Mouse (Mus musculus) lung, postnatal 0 days (tissue): ENCODE measurements around the gene Cdc37l1. TPM values are rescaled to one million over a fixed set of nuclear protein-coding genes. Genes with fewer than 3 reads are reported as not detected.

Source experiments
- ATAC-seq: fragments of 200-750 bp; cut with Nextera tagmentation; 2 replicates; pipeline ENCODE4 v1.8.0; 2017; ENCODE audit warnings: moderate library complexity
- DNase-seq: peaks from one replicate; pipeline ENCODE4 v3.0.0-alpha.2; 2016; ENCODE audit warnings: low spot score
- H3K27ac ChIP-seq: fragments of 300-500 bp; sonication (generic); 2 replicates; pipeline ENCODE4 v1.5.1; 2014; ENCODE audit warnings: antibody characterized with exemption, mild to moderate bottlenecking, low read length, mixed read lengths
- H3K27me3 ChIP-seq: fragments of 300-500 bp; sonication (generic); replicated peaks from 2 replicates; pipeline ENCODE4 v1.6.1; 2014; ENCODE audit warnings: low read length, mixed read lengths; ENCODE audit not compliant: insufficient read depth
- H3K36me3 ChIP-seq: fragments of 300-500 bp; sonication (generic); 2 replicates; pipeline ENCODE4 v1.6.1; 2014; ENCODE audit warnings: low read length, mixed read lengths; ENCODE audit not compliant: insufficient read depth
- H3K4me1 ChIP-seq: fragments of 300-500 bp; sonication (generic); 2 replicates; pipeline ENCODE4 v1.6.1; 2014; ENCODE audit warnings: antibody characterized with exemption, low read depth, low read length, mixed read lengths; ENCODE audit not compliant: insufficient read depth
- H3K4me2 ChIP-seq: fragments of 300-500 bp; sonication (generic); replicated peaks from 2 replicates; pipeline ENCODE4 v1.6.1; 2014; ENCODE audit warnings: low read depth, mild to moderate bottlenecking, low read length, moderate library complexity, mixed read lengths
- H3K4me3 ChIP-seq: fragments of 300-500 bp; sonication (generic); 2 replicates; pipeline ENCODE4 v1.5.1; 2014; ENCODE audit warnings: low read depth, low read length
- H3K9ac ChIP-seq: fragments of 300-500 bp; sonication (generic); replicated peaks from 2 replicates; pipeline ENCODE4 v1.6.1; 2014; ENCODE audit warnings: low read depth, mild to moderate bottlenecking
- H3K9me3 ChIP-seq: fragments of 300-500 bp; sonication (generic); 2 replicates; pipeline ENCODE4 v1.6.1; 2016; ENCODE audit warnings: low read length, mixed read lengths
- CTCF ChIP-seq: IDR thresholded peaks from 2 replicates; pipeline ENCODE4 v1.5.1; 2016; ENCODE audit warnings: antibody characterized with exemption, mild to moderate bottlenecking
- EP300 ChIP-seq: IDR thresholded peaks from 2 replicates; pipeline ENCODE4 v1.6.1; 2016; ENCODE audit warnings: antibody characterized with exemption, mild to moderate bottlenecking, control low read depth
- WGBS: fragments of 180-500 bp; shearing (Covaris S2); extraction: QIAGEN DNeasy Blood & Tissue Kit; methylation state at CpG from one replicate; pipeline ENCODE4 v1.1.7; 2014; 5-methylcytosine and 5-hydroxymethylcytosine counted together
- polyA plus RNA-seq: library from polyadenylated mRNA; unstranded; fragments of >200 nt; fragmentation: Nextera tagmentation; extraction: Ambion mirVana; gene quantifications from 2 replicates; pipeline ENCODE4 v1.2.1, GENCODE M21; 2015

Gene Cdc37l1
- polyA plus RNA-seq, 1 experiment from 2014 or later, result 21.2 TPM

- DNase-seq, result peak; percentile 31
- peaks cover 13% of the 10 kb centered on the region; the same call in 1 of the 2 replicates for H3K4me1 ChIP-seq
- H3K27me3 ChIP-seq, result no peaks in the 10 kb centered on the region
These were observed 26.7 kb upstream of the Cdc37l1 start for GRCm38 (mm10) chr19:28963513-28963841.

GRCm38 (mm10) chr19:28963842-28964551 is 26.2 kb upstream of the Cdc37l1 start, which contains the start of gene Plpp6:
Plpp6 (plus strand) TSS chr19:28963953.
- peak within 1 kb of the TSS; percentile 90 for H3K4me2 ChIP-seq
- DNase-seq (peak; percentile 93), ATAC-seq (peak; percentile 93)
- TF ChIP-seq CTCF, result peak; percentile 76
- no peak for TF ChIP-seq EP300
- peak within 1 kb of the TSS; percentile 82 for H3K9ac ChIP-seq
- H3K36me3 ChIP-seq, result no peaks in the 10 kb centered on the region
- peak within 1 kb of the TSS; percentile 95 for H3K4me3 ChIP-seq
- no peaks in the 10 kb centered on the region for H3K27me3 ChIP-seq
- H3K27ac ChIP-seq, result peak within 1 kb of the TSS; percentile 85
- 2% methylated on average over 62 of the region's 73 CpGs for WGBS
- H3K4me1 ChIP-seq, result peaks cover 13% of the 10 kb centered on the region; the same call in 1 of the 2 replicates
- H3K9me3 ChIP-seq, result no peaks in the 10 kb centered on the region

More at GRCm38 (mm10) chr19:28963513-28963841, 26.7 kb upstream of the Cdc37l1 start:
- peak overlapping the region; percentile 82; the same call in 1 of the 2 replicates for H3K9ac ChIP-seq
- H3K27ac ChIP-seq, result peak overlapping the region; percentile 85
- TF ChIP-seq EP300 (no peak), CTCF (no peak)
- no peak for ATAC-seq
- 2% methylated on average over 4 of the region's 4 CpGs for WGBS
- peak overlapping the region; percentile 90 for H3K4me2 ChIP-seq
- H3K9me3 ChIP-seq, result no peaks in the 10 kb centered on the region
- no peaks in the 10 kb centered on the region for H3K36me3 ChIP-seq
- H3K4me3 ChIP-seq, result peak overlapping the region; percentile 95

- no peaks in the 10 kb centered on the region for H3K9me3 ChIP-seq
- ATAC-seq (no peak), DNase-seq (no peak)
- peak overlapping the region; percentile 85; the same call in 1 of the 2 replicates for H3K27ac ChIP-seq
- peaks cover 13% of the 10 kb centered on the region; the same call in 1 of the 2 replicates for H3K4me1 ChIP-seq
- H3K27me3 ChIP-seq, result no peaks in the 10 kb centered on the region
- 7% methylated on average over 16 of the region's 16 CpGs for WGBS
- TF ChIP-seq EP300 (no peak), CTCF (no peak)
- H3K4me2 ChIP-seq, result peak overlapping the region; percentile 90
- H3K9ac ChIP-seq, result peak overlapping the region; percentile 82
- H3K36me3 ChIP-seq, result no peaks in the 10 kb centered on the region
- H3K4me3 ChIP-seq, result peak overlapping the region; percentile 95
These were observed 25.6 kb upstream of the Cdc37l1 start for GRCm38 (mm10) chr19:28964552-28964903.

- H3K9ac ChIP-seq, result no peak within 1 kb of the TSS
- WGBS, result 16% methylated on average over 11 of the region's 11 CpGs
- no peaks in the 10 kb centered on the region for H3K9me3 ChIP-seq
- H3K4me1 ChIP-seq, result peaks cover 13% of the 10 kb centered on the region; the same call in 1 of the 2 replicates
- ATAC-seq (peak; percentile 39), DNase-seq (peak; percentile 71)
- H3K27ac ChIP-seq, result no peak within 1 kb of the TSS
- H3K36me3 ChIP-seq, result no peaks in the 10 kb centered on the region
- no peak for TF ChIP-seq CTCF
- TF ChIP-seq EP300, result no peak
- H3K27me3 ChIP-seq, result no peaks in the 10 kb centered on the region
- no peak within 1 kb of the TSS for H3K4me2 ChIP-seq
- no peak within 1 kb of the TSS for H3K4me3 ChIP-seq
These were observed 22.5 kb upstream of the Cdc37l1 start, which contains the start of gene 4430402I18Rik for GRCm38 (mm10) chr19:28967652-28968051. 4430402I18Rik (minus strand) TSS chr19:28967800.

- H3K4me3 ChIP-seq, result no peak overlapping the region
- no peak overlapping the region for H3K27ac ChIP-seq
- H3K4me1 ChIP-seq, result peaks cover 13% of the 10 kb centered on the region; the same call in 1 of the 2 replicates
- no peak overlapping the region for H3K9ac ChIP-seq
- H3K27me3 ChIP-seq, result no peaks in the 10 kb centered on the region
- no peak overlapping the region for H3K4me2 ChIP-seq
- 51% methylated on average over 4 of the region's 4 CpGs for WGBS
- DNase-seq (peak; percentile 19), ATAC-seq (no peak)
- no peaks in the 10 kb centered on the region for H3K9me3 ChIP-seq
- no peaks in the 10 kb centered on the region for H3K36me3 ChIP-seq
- TF ChIP-seq EP300 (no peak), CTCF (no peak)
These were observed 22.0 kb upstream of the Cdc37l1 start for GRCm38 (mm10) chr19:28968178-28968577.

GRCm38 (mm10) chr19:28969231-28969630 is 20.9 kb upstream of the Cdc37l1 start:
- no peak for ATAC-seq
- WGBS, result 80% methylated on average over 5 of the region's 5 CpGs
- no peaks in the 10 kb centered on the region for H3K27me3 ChIP-seq
- H3K4me2 ChIP-seq, result no peak overlapping the region
- no peak for DNase-seq
- H3K9ac ChIP-seq, result no peak overlapping the region
- H3K4me3 ChIP-seq, result no peak overlapping the region
- H3K4me1 ChIP-seq, result peaks cover 13% of the 10 kb centered on the region; the same call in 1 of the 2 replicates
- H3K9me3 ChIP-seq, result no peaks in the 10 kb centered on the region
- no peaks in the 10 kb centered on the region for H3K36me3 ChIP-seq
- H3K27ac ChIP-seq, result no peak overlapping the region
- TF ChIP-seq EP300 (no peak), CTCF (no peak)
